ENCODE assay signal across 9 mouse cellular contexts in the genomic region with DNA sequence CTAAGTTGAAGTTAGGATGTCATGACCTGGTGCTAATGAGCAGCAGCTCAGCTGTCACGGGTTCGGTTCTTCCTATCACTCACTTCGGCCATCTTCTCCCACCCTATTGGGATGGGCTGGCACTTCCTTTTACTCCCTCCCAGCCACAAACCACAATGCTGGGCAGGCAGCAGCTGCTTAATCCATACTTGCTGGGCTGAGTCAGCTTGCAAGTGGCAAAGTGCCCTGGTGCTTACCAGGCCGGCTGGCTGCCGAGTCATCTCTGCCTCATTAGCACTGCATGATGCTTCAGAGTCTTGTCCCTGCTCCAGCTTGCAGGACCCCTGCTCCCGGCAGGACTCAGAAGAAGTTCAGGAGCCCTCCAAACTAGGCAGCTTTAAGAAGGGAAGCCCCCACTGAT. TPM values are rescaled to one million over a fixed set of nuclear protein-coding genes. Genes with fewer than 3 reads are reported as not detected.
DNase-seq lines count a peak whose midpoint lies in the region; ATAC-seq lines count a peak whose summit lies in the region.
"Had no signal": no experiment of that assay in that cellular context is flagged by ENCODE, and none has a peak within 500 bp of the region (broad histone marks: within the 10 kb centered on the region; RNA-seq: fewer than 3 reads in every experiment).

No protein-coding gene starts in this region.

- H3K4me1 ChIP-seq in forebrain, embryonic 13.5 days: peaks cover 7% of the 10 kb centered on the region; the same call in 1 of the 2 replicates
- H3K4me1 ChIP-seq in forebrain, embryonic 12.5 days: peaks cover 13% of the 10 kb centered on the region; the same call in 1 of the 2 replicates
- peaks cover 8% of the 10 kb centered on the region for H3K4me1 ChIP-seq in intestine, embryonic 16.5 days (ENCODE audit: control insufficient read depth, insufficient read depth, low read length)
- H3K4me1 ChIP-seq in heart, embryonic 10.5 days: peaks cover 22% of the 10 kb centered on the region

- intact Hi-C loops in gastrocnemius, postnatal 14 days (cut with DNase I; ENCODE audit: low total_unique reads): no loop called here

- peak; percentile 93 for DNase-seq in Muller cell, postnatal 12 days (ENCODE audit: inconsistent ontology term)
- DNase-seq in gastrocnemius, postnatal 14 days: peak; percentile 65
- DNase-seq in heart, embryonic 10.5 days (ENCODE audit: low spot score): no peak
- no peak for DNase-seq in thymus, postnatal 36 days

- 63% methylated on average over 6 of the region's 6 CpGs for WGBS in forebrain, embryonic 13.5 days
- WGBS in forebrain, embryonic 12.5 days: 59% methylated on average over 6 of the region's 6 CpGs
- 78% methylated on average over 6 of the region's 6 CpGs for WGBS in intestine, embryonic 16.5 days
- 66% methylated on average over 6 of the region's 6 CpGs for whole genome bisulfite sequencing in heart, embryonic 10.5 days

- ATAC-seq in forebrain, embryonic 13.5 days: peak; percentile 42; the same call in 1 of the 2 replicates
- ATAC-seq in forebrain, embryonic 12.5 days (ENCODE audit: low FRiP score): no peak
- peak; percentile 90 for ATAC-seq in megakaryocyte progenitor cell, adult 5-6 weeks (replicated peaks; ENCODE audit: poor library complexity)
- no peak for ATAC-seq in intestine, embryonic 16.5 days

- H3K4me2 ChIP-seq in forebrain, embryonic 13.5 days: no peak overlapping the region
- no peak overlapping the region for H3K4me2 ChIP-seq in forebrain, embryonic 12.5 days
- no peak overlapping the region for H3K4me2 ChIP-seq in intestine, embryonic 16.5 days (ENCODE audit: low read depth, low read length)
- H3K4me2 ChIP-seq: limb, embryonic 12.5 days had no signal

- H3K4me3 ChIP-seq in forebrain, embryonic 13.5 days: no peak overlapping the region
- H3K4me3 ChIP-seq in forebrain, embryonic 12.5 days (replicated peaks): no peak overlapping the region
- no peak overlapping the region for H3K4me3 ChIP-seq in intestine, embryonic 16.5 days (ENCODE audit: low read length)
- no peak overlapping the region for H3K4me3 ChIP-seq in heart, embryonic 10.5 days
- H3K4me3 ChIP-seq: limb, embryonic 12.5 days had no signal

- H3K27ac ChIP-seq in forebrain, embryonic 13.5 days: no peak overlapping the region
- H3K27ac ChIP-seq in forebrain, embryonic 12.5 days: no peak overlapping the region
- no peak overlapping the region for H3K27ac ChIP-seq in intestine, embryonic 16.5 days (ENCODE audit: low read length)
- H3K27ac ChIP-seq in heart, embryonic 10.5 days: no peak overlapping the region
- H3K27ac ChIP-seq: limb, embryonic 12.5 days had no signal

- H3K27me3 ChIP-seq in forebrain, embryonic 13.5 days: no peaks in the 10 kb centered on the region
- H3K27me3 ChIP-seq in forebrain, embryonic 12.5 days: no peaks in the 10 kb centered on the region
- no peaks in the 10 kb centered on the region for H3K27me3 ChIP-seq in intestine, embryonic 16.5 days (replicated peaks; ENCODE audit: control insufficient read depth, insufficient read depth, low read length)
- H3K27me3 ChIP-seq in heart, embryonic 10.5 days (ENCODE audit: insufficient read depth, poor library complexity, severe bottlenecking): peaks cover 3% of the 10 kb centered on the region; the same call in 1 of the 2 replicates
- H3K27me3 ChIP-seq: limb, embryonic 12.5 days had no signal

- H3K36me3 ChIP-seq in forebrain, embryonic 13.5 days (ENCODE audit: poor library complexity, severe bottlenecking): no peaks in the 10 kb centered on the region
- H3K36me3 ChIP-seq in forebrain, embryonic 12.5 days (replicated peaks): no peaks in the 10 kb centered on the region
- H3K36me3 ChIP-seq in intestine, embryonic 16.5 days (ENCODE audit: control insufficient read depth, insufficient read depth, low read length): no peaks in the 10 kb centered on the region
- no peaks in the 10 kb centered on the region for H3K36me3 ChIP-seq in heart, embryonic 10.5 days
- H3K36me3 ChIP-seq: limb, embryonic 12.5 days had no signal

- no peak overlapping the region for H3K9ac ChIP-seq in forebrain, embryonic 13.5 days
- H3K9ac ChIP-seq in forebrain, embryonic 12.5 days: no peak overlapping the region
- H3K9ac ChIP-seq in intestine, embryonic 16.5 days (ENCODE audit: low read depth, low read length): no peak overlapping the region
- H3K9ac ChIP-seq: limb, embryonic 12.5 days had no signal

- no peaks in the 10 kb centered on the region for H3K9me3 ChIP-seq in forebrain, embryonic 13.5 days (replicated peaks)
- no peaks in the 10 kb centered on the region for H3K9me3 ChIP-seq in forebrain, embryonic 12.5 days
- H3K9me3 ChIP-seq in intestine, embryonic 16.5 days (ENCODE audit: control insufficient read depth, low read length): no peaks in the 10 kb centered on the region
- no peaks in the 10 kb centered on the region for H3K9me3 ChIP-seq in heart, embryonic 10.5 days
- H3K9me3 ChIP-seq: limb, embryonic 12.5 days had no signal

RNA-seq across cellular contexts. Expression of gene Rhob, which starts 49.2 kb away (rescaled TPM):
- polyA plus RNA-seq in forebrain, embryonic 13.5 days (2015; fragmentation: Nextera tagmentation; extraction: Ambion mirVana): 40.4 and 42.3 TPM in 2 replicates
- polyA plus RNA-seq in forebrain, embryonic 12.5 days (2016; fragmentation: Nextera tagmentation; extraction: Ambion mirVana): 44.9 and 55.5 TPM in 2 replicates
- 10 to 100 TPM; 59.5 to 96.2 TPM for total RNA-seq in gastrocnemius, postnatal 14 days (2021)
- total RNA-seq in megakaryocyte progenitor cell, adult 5-6 weeks (2015): 112 and 160 TPM in 2 replicates
- total RNA-seq in megakaryocyte progenitor cell, adult 5-6 weeks (2017): 50.4 and 64.6 TPM in 2 replicates
- polyA plus RNA-seq in intestine, embryonic 16.5 days (2015; fragmentation: Nextera tagmentation; extraction: Ambion mirVana): 24.1 and 24.6 TPM in 2 replicates
- polyA plus RNA-seq in heart, embryonic 10.5 days (2016; fragmentation: Nextera tagmentation; extraction: Ambion mirVana): 33.7 and 42.1 TPM in 2 replicates

Comparison
In these comparisons a context has a peak if more than half of its experiments do, and no peak if none do; other contexts are left out.
1. ATAC-seq: peak in forebrain, embryonic 13.5 days (single experiment) and megakaryocyte progenitor cell, adult 5-6 weeks (single experiment); none in forebrain, embryonic 12.5 days (single experiment) and intestine, embryonic 16.5 days (single experiment).
2. DNase-seq: peak in Muller cell, postnatal 12 days (single experiment) and gastrocnemius, postnatal 14 days (single experiment); none in heart, embryonic 10.5 days (single experiment) and thymus, postnatal 36 days (0 of 2).